Mouse (Mus musculus) megakaryocyte, embryonic 14.5 days (primary cell): ENCODE measurements at regions not wholly inside any gene's neighbourhood (a gene's known extent, or its start where the extent isn't known, plus 50 kb on each side); places are given as distances from the start of the nearest gene placed in this dataset.

Experiments
- H3K27me3 ChIP-seq: replicated peaks from 2 replicates; pipeline ENCODE3; 2012; ENCODE audit warnings: inconsistent platforms
- H3K36me3 ChIP-seq: replicated peaks from 2 replicates; pipeline ENCODE3; 2012; ENCODE audit warnings: low read length, inconsistent platforms, mixed read lengths
- H3K4me1 ChIP-seq: 2 replicates; pipeline ENCODE4 v1.6.1; 2012; ENCODE audit warnings: inconsistent platforms
- H3K4me3 ChIP-seq: replicated peaks from 2 replicates; pipeline ENCODE3; 2012; ENCODE audit warnings: moderate library complexity, mild to moderate bottlenecking, inconsistent platforms
- H3K9me3 ChIP-seq: 2 replicates; pipeline ENCODE4 v1.6.1; 2012; ENCODE audit warnings: inconsistent platforms
- FLI1 ChIP-seq: IDR thresholded peaks from 2 replicates; pipeline ENCODE4 v1.6.1; 2012; ENCODE audit warnings: low read length, inconsistent platforms, mixed read lengths
- GATA1 ChIP-seq: IDR thresholded peaks from 3 replicates; pipeline ENCODE4 v1.6.1; 2012; ENCODE audit warnings: mixed read lengths, low read length, inconsistent platforms, borderline replicate concordance

GRCm38 (mm10) chr8:36322125-36322524 lies 556.5 kb downstream of the Gm19410 start:
- Histone ChIP-seq H3K4me3 (no peak overlapping the region), H3K27me3 (peaks cover 2% of the 10 kb centered on the region), H3K36me3 (no peaks in the 10 kb centered on the region), H3K4me1 (no peaks in the 10 kb centered on the region), H3K9me3 (no peaks in the 10 kb centered on the region)
- no peak for TF ChIP-seq FLI1
- TF ChIP-seq GATA1: no peak

GRCm38 (mm10) chr8:36322578-36322977 lies 557.0 kb downstream of the Gm19410 start:
- no peaks in the 10 kb centered on the region for H3K4me1 ChIP-seq
- H3K27me3 ChIP-seq: peaks cover 2% of the 10 kb centered on the region
- no peak overlapping the region for H3K4me3 ChIP-seq
- H3K36me3 ChIP-seq: no peaks in the 10 kb centered on the region
- TF ChIP-seq GATA1: no peak
- TF ChIP-seq FLI1: no peak
- no peaks in the 10 kb centered on the region for H3K9me3 ChIP-seq

DNA sequence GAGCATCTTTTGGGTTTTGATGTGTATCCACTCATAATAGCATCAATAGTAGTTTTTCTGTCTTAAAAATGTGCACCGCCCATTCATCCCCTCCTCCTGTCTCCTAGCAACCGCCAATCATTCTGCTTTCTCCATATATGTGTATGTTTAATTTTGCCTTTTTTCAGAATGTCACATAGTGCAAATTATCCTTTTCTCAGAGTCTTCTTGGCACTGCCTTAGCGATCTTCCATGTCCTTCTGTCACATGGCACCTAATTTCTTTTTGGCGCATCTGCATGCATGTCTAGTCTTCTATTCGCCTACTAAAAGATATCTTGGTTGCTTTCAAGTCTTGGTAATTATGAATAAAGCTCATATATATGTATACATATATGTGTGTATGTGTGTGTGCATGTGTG lies 573.0 kb downstream of the Gm19410 start:
- no peaks in the 10 kb centered on the region for H3K36me3 ChIP-seq
- H3K4me1 ChIP-seq: no peaks in the 10 kb centered on the region
- no peak overlapping the region for H3K4me3 ChIP-seq

GRCm38 (mm10) chr8:36339449-36339848 lies 573.9 kb downstream of the Gm19410 start:
- no peak for TF ChIP-seq FLI1
- TF ChIP-seq GATA1: no peak
- Histone ChIP-seq H3K4me3 (no peak overlapping the region), H3K27me3 (peaks cover 2% of the 10 kb centered on the region), H3K36me3 (no peaks in the 10 kb centered on the region), H3K4me1 (no peaks in the 10 kb centered on the region), H3K9me3 (no peaks in the 10 kb centered on the region)

More for the DNA sequence above, 573.0 kb downstream of the Gm19410 start:
- TF ChIP-seq GATA1: no peak
- Histone ChIP-seq H3K27me3 (no peaks in the 10 kb centered on the region), H3K9me3 (no peaks in the 10 kb centered on the region)

- Histone ChIP-seq H3K9me3 (no peaks in the 10 kb centered on the region), H3K36me3 (no peaks in the 10 kb centered on the region), H3K4me1 (no peaks in the 10 kb centered on the region), H3K4me3 (no peak overlapping the region), H3K27me3 (peaks cover 2% of the 10 kb centered on the region)
- TF ChIP-seq FLI1: no peak
- TF ChIP-seq GATA1: no peak
These were observed 574.9 kb downstream of the Gm19410 start for GRCm38 (mm10) chr8:36340454-36340853.

- no peaks in the 10 kb centered on the region for H3K9me3 ChIP-seq
These were observed 576.4 kb downstream of the Gm19410 start for GRCm38 (mm10) chr8:36341965-36342364.

GRCm38 (mm10) chr8:36342650-36343049 lies 577.1 kb downstream of the Gm19410 start:
- Histone ChIP-seq H3K27me3 (peaks cover 2% of the 10 kb centered on the region), H3K9me3 (no peaks in the 10 kb centered on the region), H3K4me3 (no peak overlapping the region), H3K36me3 (no peaks in the 10 kb centered on the region), H3K4me1 (no peaks in the 10 kb centered on the region)
- no peak for TF ChIP-seq FLI1
- no peak for TF ChIP-seq GATA1

More at GRCm38 (mm10) chr8:36341965-36342364, 576.4 kb downstream of the Gm19410 start:
- H3K4me3 ChIP-seq: no peak overlapping the region
- no peaks in the 10 kb centered on the region for H3K4me1 ChIP-seq
- no peaks in the 10 kb centered on the region for H3K36me3 ChIP-seq
- peaks cover 2% of the 10 kb centered on the region for H3K27me3 ChIP-seq
- TF ChIP-seq GATA1 (no peak), FLI1 (no peak)

- H3K36me3 ChIP-seq: no peaks in the 10 kb centered on the region
- H3K27me3 ChIP-seq: peaks cover 4% of the 10 kb centered on the region
- no peaks in the 10 kb centered on the region for H3K4me1 ChIP-seq
These were observed 581.2 kb downstream of the Gm19410 start for GRCm38 (mm10) chr8:36346682-36347324.

DNA sequence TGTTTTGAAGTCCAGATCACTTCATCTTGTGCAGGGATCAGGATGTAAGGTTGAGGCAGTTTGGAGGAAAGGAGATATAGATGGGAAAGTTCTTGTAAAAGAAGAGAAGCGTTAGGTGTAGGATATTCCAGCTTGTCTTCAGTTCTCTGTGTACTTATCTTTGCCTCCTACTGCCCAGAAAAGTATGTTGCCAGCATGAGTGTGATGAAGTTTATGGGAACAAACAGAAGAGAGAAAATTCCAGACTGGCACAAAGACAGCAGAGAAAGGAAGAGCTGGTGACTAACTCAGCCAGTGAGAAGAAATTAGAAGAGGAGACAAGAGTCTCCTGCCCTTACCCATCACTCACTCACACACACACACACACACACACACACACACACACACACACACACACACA lies 582.5 kb downstream of the Gm19410 start:
- Histone ChIP-seq H3K4me3 (no peak overlapping the region), H3K27me3 (peaks cover 4% of the 10 kb centered on the region), H3K9me3 (no peaks in the 10 kb centered on the region), H3K36me3 (no peaks in the 10 kb centered on the region), H3K4me1 (no peaks in the 10 kb centered on the region)
- TF ChIP-seq GATA1 (no peak), FLI1 (no peak)

More at GRCm38 (mm10) chr8:36346682-36347324, 581.2 kb downstream of the Gm19410 start:
- no peak for TF ChIP-seq FLI1
- TF ChIP-seq GATA1: no peak
- Histone ChIP-seq H3K9me3 (no peaks in the 10 kb centered on the region), H3K4me3 (no peak overlapping the region)

- Histone ChIP-seq H3K4me1 (0 out of 2 replicates have a peak, but pooled peaks cover 3% of the 10 kb centered on the region), H3K4me3 (no peak overlapping the region), H3K27me3 (peaks cover 2% of the 10 kb centered on the region), H3K9me3 (no peaks in the 10 kb centered on the region), H3K36me3 (no peaks in the 10 kb centered on the region)
- TF ChIP-seq GATA1 (no peak), FLI1 (no peak)
These were observed 589.3 kb downstream of the Gm19410 start for GRCm38 (mm10) chr8:36354926-36355325.
